Mouse (Mus musculus): ENCODE measurements around the gene Olfr312. TPM values are rescaled to one million over a fixed set of nuclear protein-coding genes. Genes with fewer than 3 reads are reported as not detected.

Gene Olfr312
- total RNA-seq, 2 experiments from 2014 or later: not detected

DNA sequence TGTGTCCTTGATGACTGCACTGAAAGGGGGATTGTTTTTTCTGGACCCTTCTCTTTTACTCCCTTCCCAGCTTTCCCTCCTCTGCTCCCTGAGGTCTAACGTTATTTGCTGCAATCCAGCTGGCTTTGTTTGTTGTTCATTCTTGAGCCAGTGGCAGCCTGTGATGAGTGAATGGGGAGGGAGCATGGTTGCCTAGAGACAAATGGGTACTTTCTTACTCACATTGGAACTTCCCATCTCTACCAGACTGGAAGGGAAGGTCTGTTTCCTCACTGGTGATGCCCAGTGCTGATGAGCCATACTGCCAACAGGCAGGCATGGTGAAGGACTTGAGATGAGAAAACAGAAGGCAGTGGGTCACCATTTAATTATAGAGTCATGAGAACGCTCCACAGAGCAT, 20.7 kb downstream of the Olfr312 start:
- DNase-seq (ENCODE audit: low spot score in 2 of 2): no peak

DNA sequence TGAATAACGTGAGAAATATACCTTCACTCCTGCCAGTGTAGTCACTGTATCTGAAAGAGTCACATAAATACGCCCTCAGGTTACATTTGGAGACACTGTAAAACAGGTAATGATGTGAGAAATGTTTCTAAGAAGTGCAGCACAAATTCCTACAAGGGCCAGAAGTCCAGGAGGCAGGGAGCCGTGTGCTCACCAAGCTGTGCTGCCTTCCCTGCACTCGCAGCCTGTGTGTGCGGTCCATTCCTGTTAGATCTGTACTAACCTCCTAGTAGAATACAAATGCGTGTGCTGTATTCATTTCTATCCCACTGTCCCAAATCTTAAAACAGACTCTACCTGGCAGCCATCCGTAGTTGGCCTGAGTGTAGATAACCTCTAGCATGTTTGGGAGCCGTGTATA, 31.7 kb downstream of the Olfr312 start:
- DNase-seq (ENCODE audit: low spot score in 2 of 2): no peak

DNA sequence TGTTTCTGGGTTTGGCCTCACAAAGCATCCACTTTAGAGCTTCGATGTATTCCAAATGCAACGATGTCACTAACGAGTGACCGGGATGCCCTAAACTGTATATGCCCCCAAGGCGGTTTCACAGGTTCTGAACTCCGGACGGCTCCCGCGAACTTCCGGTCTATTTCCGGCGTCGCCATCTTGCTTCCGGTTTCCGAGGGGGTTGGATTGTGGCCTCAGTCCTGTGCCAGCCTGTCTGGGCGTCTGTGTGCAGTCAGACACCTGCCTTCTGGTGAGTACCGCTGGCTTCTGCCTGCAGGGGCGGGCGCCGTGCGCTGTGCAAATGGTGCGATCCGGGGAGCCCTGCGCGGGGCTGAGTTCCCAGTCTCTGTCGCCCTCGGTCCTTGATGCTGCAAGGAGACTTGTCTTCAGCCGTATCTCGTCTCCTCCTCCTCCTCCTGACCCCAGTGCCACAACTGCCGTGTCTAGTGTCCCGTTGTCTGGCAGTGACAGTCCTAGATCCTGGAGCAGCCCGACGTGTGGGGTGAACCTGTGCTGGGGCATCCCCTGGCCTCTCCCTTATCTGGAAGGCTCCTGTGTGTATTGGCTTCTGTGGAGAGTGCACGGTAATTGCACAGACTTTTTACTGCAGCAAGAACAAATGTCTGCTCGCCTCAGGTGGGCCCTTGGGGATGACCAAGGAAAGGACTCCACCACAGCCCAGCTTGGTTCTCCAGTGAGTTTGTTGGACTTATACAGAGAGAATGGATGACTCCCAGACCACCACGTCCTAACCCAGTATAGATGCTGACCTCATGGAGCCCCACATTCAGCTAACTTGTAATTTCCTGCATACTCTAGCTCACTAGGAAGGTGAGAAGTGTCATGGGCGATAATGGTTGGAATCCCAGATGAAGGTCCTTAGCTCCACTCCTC, 38.3 kb downstream of the Olfr312 start, which contains the start of gene 2810021J22Rik:
Gene 2810021J22Rik (plus strand): TSS at position 178 of the 915 bp plus-strand sequence.
- peak; percentile 82 to 88 for DNase-seq (ENCODE audit: low spot score in 2 of 2)

DNA sequence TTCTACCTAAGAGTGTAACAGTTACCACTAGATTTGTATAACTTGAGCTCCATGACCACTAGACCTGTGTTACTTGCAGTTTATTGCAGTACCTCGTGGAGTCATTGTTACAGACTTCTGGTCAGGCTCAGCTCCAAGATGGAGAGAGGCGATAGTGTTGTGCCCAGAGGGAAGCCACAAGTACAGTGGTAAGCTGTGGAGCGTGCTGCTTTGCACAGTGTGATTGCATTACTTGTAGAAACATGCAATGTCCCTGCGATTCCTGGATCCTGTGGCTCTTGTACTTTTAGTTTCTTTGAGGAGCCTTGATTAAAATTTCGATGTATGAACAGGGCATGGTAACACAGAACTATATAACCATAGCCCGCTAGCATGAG, 38.9 kb downstream of the Olfr312 start:
- no peak for DNase-seq (ENCODE audit: low spot score in 2 of 2)

DNA sequence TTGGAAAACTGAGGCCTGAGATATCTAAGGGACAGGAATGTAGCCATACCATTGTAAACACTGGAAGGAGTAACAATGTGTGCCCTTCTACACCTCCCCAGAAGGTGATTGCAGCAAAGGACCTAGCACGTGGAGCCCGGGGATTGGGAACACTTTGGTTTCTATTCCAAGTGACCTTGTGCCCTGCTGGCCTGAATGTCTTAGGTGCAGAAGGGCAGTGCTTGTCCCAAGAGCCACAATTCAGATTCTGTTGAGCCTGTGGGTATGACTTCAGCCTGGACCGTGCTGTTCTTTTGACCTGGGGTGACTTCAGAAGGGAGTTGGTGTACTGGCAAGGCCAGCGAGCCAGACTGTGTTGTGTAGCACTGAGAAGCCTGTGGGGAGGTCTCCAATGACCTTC, 41.9 kb downstream of the Olfr312 start:
- no peak for DNase-seq (ENCODE audit: low spot score in 2 of 2)

DNA sequence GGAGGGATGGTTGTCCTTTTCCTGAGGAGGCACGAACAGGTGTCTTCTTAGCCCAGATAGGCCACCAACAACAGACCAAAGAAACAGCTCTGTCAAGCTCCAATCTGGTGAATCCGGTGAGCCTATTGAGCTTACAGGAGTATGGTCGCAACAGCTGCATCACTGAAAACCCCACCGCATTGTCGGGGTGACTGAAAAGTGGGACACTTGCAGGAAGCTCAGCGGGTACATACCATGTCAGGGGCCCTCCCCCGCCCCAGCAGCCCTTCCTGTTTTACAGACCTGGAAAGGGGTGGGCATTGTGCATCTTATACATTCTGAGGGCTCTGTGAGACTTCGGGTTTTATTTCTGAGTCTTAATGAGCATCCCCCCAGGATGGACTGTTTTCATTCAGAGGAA, 54.7 kb downstream of the Olfr312 start:
- no peak for DNase-seq (ENCODE audit: low spot score in 2 of 2)

Other genes starting within 250 kb of the Olfr312 start
- gene Olfr324, start 234.1 kb upstream of the Olfr312 start, total RNA-seq (2021): not detected
- gene 2210407C18Rik, start 213.2 kb upstream of the Olfr312 start, total RNA-seq (2021): not detected
- gene Olfr323, start 198.7 kb upstream of the Olfr312 start, total RNA-seq (2021): not detected
- gene Trim58, start 188.8 kb upstream of the Olfr312 start, total RNA-seq (2021): under 1 TPM in 1 of 2 experiments, not detected in 1; 0.21 TPM
- gene Olfr322, start 170.5 kb upstream of the Olfr312 start, total RNA-seq (2021): not detected
- gene Olfr320, start 148.1 kb upstream of the Olfr312 start, total RNA-seq (2021): not detected
- gene Olfr319, start 130.1 kb upstream of the Olfr312 start, total RNA-seq (2021): not detected
- not detected for gene Olfr318, start 105.2 kb upstream of the Olfr312 start, total RNA-seq (2021)
- gene Olfr317, start 90.0 kb upstream of the Olfr312 start, total RNA-seq (2021): under 1 TPM in 1 of 2 experiments, not detected in 1; 0.26 TPM
- 1 to 10 TPM; 2.1 to 2.9 TPM for gene Olfr316, start 76.5 kb upstream of the Olfr312 start, total RNA-seq (2021)
- not detected for gene Olfr315, start 56.0 kb upstream of the Olfr312 start, total RNA-seq (2021)
- not detected for gene Olfr314, start 46.3 kb upstream of the Olfr312 start, total RNA-seq (2021)
- gene Fam183b, start 27.3 kb upstream of the Olfr312 start, total RNA-seq (2021): 1 to 10 TPM; 1.8 to 2.2 TPM
- gene Olfr313, start 14.2 kb upstream of the Olfr312 start, total RNA-seq (2021): not detected
- under 1 TPM in 1 of 2 experiments, not detected in 1; 0.21 TPM for gene Olfr311, start 10.0 kb downstream of the Olfr312 start, total RNA-seq (2021)
- 10 to 100 TPM; 17.1 to 19.2 TPM for gene Gm12258, start 17.9 kb downstream of the Olfr312 start, total RNA-seq (2021)
- 10 to 100 TPM in 1 of 2 experiments, 1 to 10 TPM in 1; 9.5 to 11.6 TPM for gene 2810021J22Rik, start 38.0 kb downstream of the Olfr312 start, total RNA-seq (2021)
- 1 to 10 TPM; 8.9 to 9.7 TPM for gene Zfp39, start 75.0 kb downstream of the Olfr312 start, total RNA-seq (2021)
- gene Btnl10, start 88.7 kb downstream of the Olfr312 start, total RNA-seq (2021): not detected
- 100 to 1,000 TPM; 485 to 490 TPM for gene Rnf187, start 109.7 kb downstream of the Olfr312 start, total RNA-seq (2021)
- 100 to 1,000 TPM in 1 of 2 experiments, 10 to 100 TPM in 1; 99.3 to 112 TPM for gene Hist3h2ba, start 119.7 kb downstream of the Olfr312 start, total RNA-seq (2021)
- gene Hist3h2a, start 125.4 kb downstream of the Olfr312 start, total RNA-seq (2021): 10 to 100 TPM; 62.8 to 63.7 TPM
- gene Trim17, start 125.4 kb downstream of the Olfr312 start, total RNA-seq (2021): 1 to 10 TPM; 4.0 to 5.0 TPM
- 10 to 100 TPM; 22.5 to 25.4 TPM for gene Trim11, start 148.9 kb downstream of the Olfr312 start, total RNA-seq (2021)

Measured in left cerebral cortex, adult 18-20 months (tissue).